Comparison of ENCODE assay signal across 24 mouse cellular contexts in the genomic region with DNA sequence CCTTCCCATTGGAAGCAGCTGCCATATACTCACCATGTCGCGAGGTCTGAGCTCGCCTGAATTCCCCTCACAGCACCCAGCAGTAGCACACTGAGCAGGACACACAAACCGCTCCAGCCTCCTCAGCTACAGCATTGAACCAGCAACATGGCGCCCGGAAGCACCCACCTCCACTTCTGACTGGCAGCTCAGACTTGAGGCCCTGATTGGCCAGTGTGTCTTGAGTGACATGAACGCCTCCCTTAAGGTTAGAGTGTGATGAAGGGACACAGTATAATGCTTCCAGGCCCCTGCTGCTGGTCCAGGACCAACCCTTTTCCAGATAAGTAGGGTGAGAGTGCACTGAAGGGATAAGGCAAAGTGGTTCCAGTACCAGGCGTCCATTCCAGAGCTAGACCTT. TPM values are rescaled to one million over a fixed set of nuclear protein-coding genes. Genes with fewer than 3 reads are reported as not detected.
"Had no signal": no experiment of that assay in that cellular context is flagged by ENCODE, and none has a peak within 500 bp of the region (broad histone marks: within the 10 kb centered on the region; RNA-seq: fewer than 3 reads in every experiment).

No protein-coding gene starts in this region.

- DNase-seq: kidney, adult 2 months; kidney, postnatal 25 days; liver; liver, embryonic 13.5 days; liver, postnatal 0 days; lung, postnatal 36 days; right cerebral cortex, adult 18-20 months; right cerebral cortex, postnatal 25 days; thymus, adult 2 months; thymus, postnatal 25 days had no signal

- H3K4me3 ChIP-seq: kidney, embryonic 15.5 days; left cerebral cortex, adult 2 months; limb, embryonic 12.5 days; liver, embryonic 13.5 days; midbrain, embryonic 13.5 days; myocyte; neural tube, embryonic 15.5 days had no signal

- ATAC-seq: liver, postnatal 0 days; midbrain, embryonic 13.5 days had no signal

- H3K27ac ChIP-seq: kidney, embryonic 15.5 days; left cerebral cortex, adult 2 months; limb, embryonic 12.5 days; liver, embryonic 13.5 days; midbrain, embryonic 13.5 days; neural tube, embryonic 15.5 days had no signal

- H3K9ac ChIP-seq: kidney, embryonic 15.5 days; limb, embryonic 12.5 days; liver, embryonic 13.5 days; liver, postnatal 0 days; midbrain, embryonic 13.5 days; neural tube, embryonic 15.5 days had no signal

- H3K4me1 ChIP-seq: kidney, embryonic 15.5 days; limb, embryonic 12.5 days; liver, embryonic 13.5 days; midbrain, embryonic 13.5 days; neural tube, embryonic 15.5 days had no signal

- H3K4me2 ChIP-seq: kidney, embryonic 15.5 days; limb, embryonic 12.5 days; liver, embryonic 13.5 days; midbrain, embryonic 13.5 days; neural tube, embryonic 15.5 days had no signal

- H3K36me3 ChIP-seq: kidney, embryonic 15.5 days; limb, embryonic 12.5 days; liver, embryonic 13.5 days; midbrain, embryonic 13.5 days; neural tube, embryonic 15.5 days had no signal

- H3K27me3 ChIP-seq: kidney, embryonic 15.5 days; limb, embryonic 12.5 days; liver, embryonic 13.5 days; midbrain, embryonic 13.5 days; neural tube, embryonic 15.5 days had no signal

- H3K9me3 ChIP-seq: kidney, embryonic 15.5 days; liver, embryonic 13.5 days had no signal

RNA-seq across cellular contexts. Expression of a gene that starts 12.8 kb away (rescaled TPM):
- total RNA-seq: layer of hippocampus, postnatal 25 days; left cerebral cortex, adult 2 months; left cerebral cortex, postnatal 14 days; megakaryocyte progenitor cell, adult 5-6 weeks had no signal
- polyA plus RNA-seq: kidney, adult 2 months; liver, embryonic 13.5 days; liver, postnatal 0 days; lung, embryonic 16.5 days; midbrain, embryonic 13.5 days; neural tube, embryonic 11.5 days; small intestine, adult 2 months; stomach, embryonic 16.5 days; thymus, adult 2 months; urinary bladder, adult 2 months had no signal
